Mouse (Mus musculus): ENCODE results near the gene Herc6.
"Not testable (repeated sequence)": the region's sequence is repeated elsewhere in the genome, so short reads cannot be mapped to it uniquely, and the experiment has no call there.

Gene Herc6

GRCm38 (mm10) chr6:57580881-57581548 lies at the start of gene Herc6:
Gene Herc6, plus strand, starts transcription at chr6:57581000.
- DNase-seq (ENCODE audit: low read depth): peak; percentile 62

DNA sequence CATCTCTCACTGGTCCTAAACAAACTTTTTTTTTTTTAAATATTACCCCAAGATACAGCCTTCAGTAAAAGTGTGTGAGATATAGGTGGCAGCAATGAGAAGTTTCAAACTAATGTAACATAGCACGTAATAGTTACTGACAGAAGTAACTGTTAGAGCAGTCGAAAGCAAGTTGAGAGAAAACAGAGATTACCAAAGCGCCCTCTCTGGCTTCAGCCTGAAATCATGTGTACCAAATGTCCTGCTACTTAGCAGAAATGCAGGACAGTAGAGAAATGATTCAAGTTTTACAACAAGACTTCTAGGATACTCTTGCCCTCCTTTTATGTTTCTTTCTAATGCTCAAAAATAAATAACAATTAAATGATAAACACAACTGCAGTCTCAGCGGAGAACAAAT lies 49.8 kb upstream of the Herc6 start:
- peak; percentile 8 for DNase-seq (ENCODE audit: low read depth)

DNA sequence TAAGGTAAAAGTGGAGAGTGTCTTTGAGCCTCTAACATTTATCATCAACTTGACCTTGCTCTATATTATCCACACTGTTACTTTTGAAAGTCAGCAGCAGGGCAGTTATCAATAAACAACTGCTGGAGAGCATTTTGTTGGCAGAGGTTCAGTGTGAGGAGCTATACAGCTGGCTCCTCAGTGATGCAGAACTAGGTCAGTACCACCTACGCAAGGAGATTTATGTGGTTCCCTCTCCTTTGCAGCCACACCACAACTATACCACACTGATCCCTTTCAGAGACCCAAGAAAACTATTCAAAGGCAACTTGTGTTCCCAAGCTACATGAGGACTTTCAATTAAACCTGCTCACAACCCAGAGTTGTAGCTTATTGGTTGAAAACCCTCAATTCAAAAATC lies 49.4 kb upstream of the Herc6 start:
- DNase-seq (ENCODE audit: low read depth): no peak

DNA sequence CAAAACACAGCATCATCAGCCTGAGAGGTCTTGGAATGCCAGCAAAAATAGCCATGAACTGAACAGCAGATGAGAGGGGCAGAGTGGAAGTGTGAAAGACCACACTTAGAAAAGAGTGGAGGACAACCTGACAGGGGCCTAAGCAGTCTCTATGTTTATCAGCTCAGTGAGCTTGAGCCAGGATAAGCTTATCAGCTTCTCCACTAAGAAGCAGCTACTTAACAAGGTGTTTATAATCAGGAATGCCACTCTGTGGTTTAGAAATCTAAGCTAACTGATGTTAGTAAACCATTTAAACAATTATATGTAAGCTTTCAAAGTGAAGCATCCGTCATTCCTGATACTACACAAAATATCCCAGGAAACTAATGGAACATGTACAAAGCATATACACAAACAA lies 48.8 kb upstream of the Herc6 start:
- DNase-seq (ENCODE audit: low read depth): no peak

- no peak for DNase-seq (ENCODE audit: low read depth)
These were observed 47.4 kb upstream of the Herc6 start for GRCm38 (mm10) chr6:57533410-57533809.

DNA sequence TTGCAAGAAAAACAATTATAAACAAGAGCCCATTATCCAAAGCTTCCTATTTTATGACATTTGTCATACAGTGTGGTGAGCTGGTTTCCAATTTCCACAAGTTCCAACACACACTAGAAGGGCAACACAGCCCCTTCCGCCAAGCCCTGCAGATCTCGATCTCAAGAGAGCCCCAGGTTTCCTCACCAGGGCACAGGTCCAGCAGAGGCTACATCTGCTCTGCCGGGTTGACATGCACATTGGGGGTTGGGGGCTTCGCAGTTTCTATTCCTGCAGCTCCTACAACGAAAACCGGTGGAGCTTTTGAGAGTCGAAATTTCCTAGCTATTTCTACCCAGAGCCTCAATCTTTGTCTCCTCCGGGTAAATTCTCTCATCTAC lies 46.6 kb upstream of the Herc6 start:
- DNase-seq (ENCODE audit: low read depth): peak; percentile 49

DNA sequence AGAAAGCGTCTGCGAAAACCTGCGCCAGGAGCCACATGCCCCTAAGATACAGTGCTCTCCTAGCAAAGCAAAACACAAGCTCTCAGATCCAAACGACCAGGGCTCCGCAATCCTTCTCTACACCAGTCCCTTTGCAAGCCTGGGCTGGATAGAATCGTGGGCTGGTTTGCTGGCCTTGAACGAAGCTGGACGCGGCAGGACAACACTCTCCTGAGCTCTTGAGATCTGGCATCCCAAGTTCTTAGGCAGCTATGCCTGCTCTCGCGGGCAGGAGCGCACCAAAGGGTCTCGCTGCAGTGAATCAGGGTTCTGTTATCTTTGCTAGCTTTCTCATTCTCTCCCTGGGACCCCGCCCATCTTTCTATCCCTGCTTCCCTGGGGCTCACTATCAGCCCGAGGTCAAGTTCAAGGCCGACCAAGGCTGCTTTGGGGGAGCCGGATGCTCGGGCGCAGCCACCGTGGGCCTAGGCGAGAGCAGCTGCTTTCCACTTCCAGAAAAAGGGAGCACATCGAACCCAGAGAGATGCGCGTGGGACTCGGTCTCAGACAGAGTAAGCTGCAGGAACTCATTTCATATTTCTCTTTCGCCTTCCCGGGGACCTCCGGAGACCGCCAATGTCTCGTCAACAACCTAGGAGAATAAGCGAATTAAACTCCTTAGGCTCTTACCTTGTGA lies 46.1 kb upstream of the Herc6 start:
- peak; percentile 67 for DNase-seq (ENCODE audit: low read depth)

GRCm38 (mm10) chr6:57535386-57535936 lies 45.3 kb upstream of the Herc6 start, which contains the start of gene Ppm1k:
Gene Ppm1k, minus strand, starts transcription at chr6:57535468.
- peak; percentile 100 for DNase-seq (ENCODE audit: low read depth)

- DNase-seq (ENCODE audit: low read depth): peak; percentile 55
These were observed 44.7 kb upstream of the Herc6 start for GRCm38 (mm10) chr6:57535971-57536669.

DNA sequence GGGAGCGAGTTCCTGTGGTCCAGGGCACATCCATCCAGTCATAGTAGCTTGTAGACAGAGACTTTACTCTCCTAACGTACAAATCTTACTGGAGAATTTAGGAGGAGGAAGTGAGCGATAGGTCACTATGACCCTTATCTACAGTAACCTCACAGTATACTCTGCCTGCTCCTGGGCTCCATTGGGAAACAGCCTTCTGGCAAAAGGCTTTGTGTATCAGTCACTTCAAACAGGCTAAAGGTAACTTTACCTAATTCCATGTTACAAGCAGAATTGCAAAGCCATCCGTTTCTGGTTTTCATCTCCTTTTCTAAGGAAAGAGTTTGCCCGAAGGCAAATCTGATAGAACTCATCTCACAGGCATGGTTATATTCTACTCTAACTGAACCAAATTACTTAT lies 42.9 kb upstream of the Herc6 start:
- no peak for DNase-seq (ENCODE audit: low read depth)

- no peak for DNase-seq (ENCODE audit: low read depth)
These were observed 39.8 kb upstream of the Herc6 start for GRCm38 (mm10) chr6:57540950-57541498.

- DNase-seq (ENCODE audit: low read depth): no peak
These were observed 39.0 kb upstream of the Herc6 start for GRCm38 (mm10) chr6:57541737-57542335.

DNA sequence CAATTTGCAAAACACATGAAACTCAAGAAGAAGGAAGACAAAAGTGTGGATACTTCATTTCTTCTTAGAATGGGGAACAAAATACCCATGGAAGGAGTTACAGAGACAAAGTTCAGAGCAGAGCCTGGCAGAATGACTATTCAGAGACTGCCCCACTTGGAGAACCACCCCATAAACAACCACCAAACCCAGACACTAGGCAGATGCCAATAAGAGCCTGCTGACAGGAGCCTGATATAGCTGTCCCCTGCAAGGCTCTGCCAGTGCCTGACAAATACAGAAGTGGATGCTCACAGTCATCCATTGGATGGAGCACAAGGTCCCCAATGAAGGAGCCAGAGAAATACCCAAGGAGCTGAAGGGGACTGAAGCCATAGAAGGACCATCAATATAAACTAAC lies 37.2 kb upstream of the Herc6 start:
- DNase-seq (ENCODE audit: low read depth): not testable (repeated sequence)

GRCm38 (mm10) chr6:57544866-57545265 lies 35.9 kb upstream of the Herc6 start:
- no peak for DNase-seq (ENCODE audit: low read depth)

DNA sequence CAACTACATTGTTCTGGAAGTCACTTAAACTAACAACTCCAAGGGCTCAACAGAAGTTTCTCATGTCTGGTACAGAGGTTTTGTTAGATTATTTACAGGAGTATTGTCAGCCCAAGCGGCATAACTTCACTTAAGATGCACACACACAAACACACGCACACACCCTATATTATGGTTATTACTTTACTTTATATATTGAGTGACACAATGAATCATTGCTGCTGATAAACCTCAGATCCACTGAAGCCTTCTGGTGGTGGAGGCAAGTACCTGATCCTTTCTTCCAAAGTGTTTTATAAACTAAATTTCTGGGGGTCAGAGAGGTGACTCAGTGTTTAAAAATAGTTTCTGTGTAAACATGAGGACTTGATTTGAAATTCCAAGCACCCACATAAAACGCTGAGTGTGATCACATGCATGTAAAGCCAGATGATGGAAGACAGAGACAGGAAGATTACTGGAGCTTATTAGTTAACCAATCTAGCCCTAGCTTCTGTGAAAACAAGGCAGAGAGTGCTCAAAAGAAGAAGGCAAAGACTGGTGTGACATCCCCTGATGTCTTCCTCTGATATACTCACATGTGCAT lies 29.5 kb upstream of the Herc6 start:
- no peak for DNase-seq (ENCODE audit: low read depth)

DNA sequence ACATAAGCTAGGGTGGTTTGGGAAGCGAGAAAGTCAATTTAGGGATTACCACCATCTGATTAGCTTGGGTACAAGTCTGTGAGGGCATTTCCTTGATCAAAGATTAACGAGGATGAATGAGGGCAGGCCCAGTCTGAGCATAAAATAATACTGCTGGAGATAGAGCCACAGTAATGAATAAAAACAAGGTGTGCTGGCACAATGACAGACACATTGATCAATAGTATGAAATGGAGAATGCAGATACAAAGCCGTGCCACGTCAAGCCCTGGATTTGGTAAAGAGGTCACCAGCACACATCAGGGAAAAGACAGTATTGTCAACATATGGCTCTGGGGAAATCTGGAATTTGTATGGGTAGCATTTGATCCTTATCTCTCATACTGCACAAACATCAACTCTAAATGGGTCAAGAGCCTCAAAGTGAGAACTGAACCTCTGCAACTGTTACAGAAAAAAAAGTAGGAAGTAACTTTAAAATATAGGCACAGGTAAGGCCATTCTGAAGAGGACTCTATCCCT lies 22.9 kb upstream of the Herc6 start:
- no peak for DNase-seq (ENCODE audit: low read depth)

DNA sequence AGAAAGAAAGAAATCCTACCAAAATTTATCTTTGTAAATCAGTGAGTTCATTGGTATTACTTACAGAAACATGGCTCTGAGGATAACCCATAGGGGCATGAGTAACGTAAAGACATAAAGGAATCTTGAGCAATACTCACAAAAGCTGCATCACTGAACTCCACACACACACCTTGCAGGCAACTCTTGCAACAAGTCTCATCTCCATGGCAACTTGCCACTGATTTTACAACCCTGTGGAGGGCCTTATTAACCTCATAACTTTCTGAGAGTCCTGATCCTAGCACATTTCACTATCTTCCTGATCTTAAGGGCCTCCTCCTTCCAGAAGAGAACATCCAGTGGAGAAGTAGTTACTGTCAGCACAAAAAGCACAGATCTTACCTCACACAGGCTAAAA lies 17.3 kb upstream of the Herc6 start:
- DNase-seq (ENCODE audit: low read depth): no peak

GRCm38 (mm10) chr6:57565452-57565851 lies 15.3 kb upstream of the Herc6 start:
- DNase-seq (ENCODE audit: low read depth): no peak

DNA sequence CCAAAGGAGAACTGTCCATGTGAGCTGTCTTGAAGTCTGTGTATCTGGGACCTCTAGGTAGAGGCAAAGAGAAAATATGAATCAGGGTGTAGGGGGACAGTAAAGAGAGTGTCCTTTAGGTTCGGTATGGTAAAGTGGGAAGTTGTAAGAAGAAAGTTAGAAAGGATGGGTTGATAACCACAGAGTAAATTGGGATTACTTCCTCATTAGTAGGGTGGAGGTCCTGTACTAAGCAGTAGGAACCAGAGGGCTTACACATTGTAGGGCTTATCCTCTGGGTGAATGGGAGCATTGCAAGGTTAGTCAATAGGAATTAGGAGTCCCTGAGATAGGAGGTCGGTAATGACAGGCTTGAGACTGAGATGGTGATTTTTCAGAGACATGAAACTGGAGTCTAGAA lies 13.2 kb upstream of the Herc6 start:
- no peak for DNase-seq (ENCODE audit: low read depth)

DNA sequence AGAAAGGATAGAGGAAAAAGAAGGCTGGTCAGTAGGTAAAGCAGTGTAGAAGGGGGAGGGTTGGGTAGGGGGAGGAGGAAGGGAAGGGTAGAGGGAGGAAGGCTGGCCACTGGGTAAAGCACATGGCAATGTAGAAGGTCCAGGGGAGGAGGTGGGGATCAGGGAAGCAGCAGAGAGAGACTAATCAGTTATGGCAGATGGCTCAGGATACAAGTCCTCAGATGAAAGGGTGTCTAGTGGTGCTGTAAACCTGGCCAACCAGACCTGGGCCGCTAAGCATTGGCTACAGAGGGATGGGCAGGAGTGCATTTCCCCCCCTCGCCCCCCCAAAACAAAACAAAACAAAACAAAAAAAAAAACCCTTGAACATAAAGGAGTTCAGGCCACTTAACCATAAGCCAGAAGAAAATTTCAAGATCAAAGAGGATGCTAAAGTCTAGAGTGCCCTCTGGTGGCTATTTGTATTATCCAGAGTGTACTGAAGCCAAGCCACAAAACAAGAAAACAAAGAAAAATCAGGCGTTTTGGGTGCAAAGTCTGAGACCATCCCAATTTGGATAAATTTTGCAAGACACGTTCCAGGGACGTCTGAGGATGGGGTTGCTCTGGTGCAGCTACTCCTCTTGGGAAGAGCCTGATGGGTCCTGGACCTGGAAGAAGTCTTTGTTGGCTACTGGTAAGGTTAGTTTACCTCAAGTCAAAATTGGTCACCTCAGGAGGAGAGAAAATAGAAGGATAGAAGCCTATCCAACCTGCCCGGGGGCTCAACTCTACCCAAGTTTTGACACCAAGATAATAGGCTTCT lies 10.4 kb upstream of the Herc6 start:
- peak; percentile 86 for DNase-seq (ENCODE audit: low read depth)

DNA sequence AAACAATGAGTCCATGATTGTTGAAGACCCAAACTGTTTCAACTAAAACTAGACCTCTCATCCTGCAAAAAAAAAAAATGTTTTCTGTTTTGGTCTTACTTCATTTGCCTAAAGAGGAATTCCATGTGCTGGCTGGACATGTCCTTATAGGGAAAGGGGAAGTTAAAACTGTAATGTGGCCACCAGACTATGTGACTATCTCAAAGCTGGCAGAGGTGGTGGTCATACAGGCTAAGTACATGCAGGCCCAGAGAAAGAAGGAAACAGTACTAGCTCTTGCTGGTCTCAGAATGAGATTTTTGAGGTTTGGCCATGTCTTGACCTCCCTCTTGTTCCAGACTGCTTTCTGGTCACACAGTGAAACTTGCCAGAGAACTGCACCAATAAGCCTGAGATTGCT lies 9.2 kb upstream of the Herc6 start:
- DNase-seq (ENCODE audit: low read depth): no peak
